Mouse (Mus musculus) MEL (cell line): ENCODE measurements at regions not wholly inside any gene's neighbourhood (a gene's known extent, or its start where the extent isn't known, plus 50 kb on each side); places are given as distances from the start of the nearest gene placed in this dataset.
A peak's percentile ranks its signal among the peaks of the same experiment; 100 is the strongest.

Experiments
- DNase-seq: peaks from one replicate; pipeline ENCODE4 v3.0.0; 2011; ENCODE audit warnings: low read depth, low spot score
- H3K27ac ChIP-seq: 2 replicates; pipeline ENCODE4 v1.5.1; 2012; ENCODE audit warnings: low read depth, mild to moderate bottlenecking, control low read depth, low read length, moderate library complexity; ENCODE audit not compliant: control insufficient read depth
- H3K27me3 ChIP-seq, 2 experiments: fragments of 150-350 bp in 1 of 2; sonication (generic) in 1 of 2; 2 replicates each; pipeline ENCODE4 v1.6.1; 2012; ENCODE audit warnings: low read length in 2 of 2, mild to moderate bottlenecking in 2 of 2, improper control_type of control experiment in 1 of 2, moderate library complexity in 1 of 2; ENCODE audit not compliant: insufficient read depth in 2 of 2, control insufficient read depth in 1 of 2
- H3K36me3 ChIP-seq, 2 experiments: 2 replicates each; pipeline ENCODE4 v1.6.1; 2012 to 2014; ENCODE audit warnings: low read length in 2 of 2, improper control_type of control experiment in 1 of 2, inconsistent platforms in 1 of 2, mild to moderate bottlenecking in 1 of 2; ENCODE audit not compliant: insufficient read depth in 2 of 2, control insufficient read depth in 1 of 2
- H3K4me1 ChIP-seq, 2 experiments: fragments of 150-350 bp in 1 of 2; sonication (generic) in 1 of 2; 2 replicates each; pipeline ENCODE4 v1.6.1; 2012; ENCODE audit warnings: low read length in 2 of 2, improper control_type of control experiment in 1 of 2, mild to moderate bottlenecking in 1 of 2; ENCODE audit not compliant: insufficient read depth in 2 of 2, control insufficient read depth in 1 of 2
- H3K4me3 ChIP-seq, 2 experiments: fragments of 150-350 bp in 1 of 2; sonication (generic) in 1 of 2; 2 replicates each; pipeline ENCODE4 v1.5.1; 2012; ENCODE audit warnings: low read depth in 2 of 2, low read length in 2 of 2, mild to moderate bottlenecking in 2 of 2, moderate library complexity in 2 of 2, control low read depth in 1 of 2, improper control_type of control experiment in 1 of 2; ENCODE audit not compliant: control insufficient read depth in 1 of 2, insufficient read depth in 1 of 2
- H3K79me2 ChIP-seq: 2 replicates; pipeline ENCODE4 v1.6.1; 2012; ENCODE audit warnings: mild to moderate bottlenecking, low read length, moderate library complexity; ENCODE audit not compliant: control insufficient read depth, poor library complexity, insufficient read depth
- H3K9ac ChIP-seq: 2 replicates; pipeline ENCODE4 v1.6.1; 2012; ENCODE audit warnings: low read depth, mild to moderate bottlenecking, control low read depth, low read length, moderate library complexity; ENCODE audit not compliant: control insufficient read depth, poor library complexity, severe bottlenecking
- H3K9me3 ChIP-seq: fragments of 150-350 bp; sonication (generic); replicated peaks from 2 replicates; pipeline ENCODE4 v1.6.1; 2012; ENCODE audit warnings: mild to moderate bottlenecking, low read length, improper control_type of control experiment, moderate library complexity; ENCODE audit not compliant: insufficient read depth
- BHLHE40 ChIP-seq: IDR thresholded peaks from 2 replicates; pipeline ENCODE4 v1.6.1; 2012; ENCODE audit warnings: low read depth, mild to moderate bottlenecking, inconsistent platforms, low read length, improper control_type of control experiment, borderline replicate concordance
- CHD1 ChIP-seq: IDR thresholded peaks from 2 replicates; pipeline ENCODE4 v1.6.1; 2012; ENCODE audit warnings: low read depth, mild to moderate bottlenecking, inconsistent platforms, low read length, improper control_type of control experiment
- E2F4 ChIP-seq: IDR thresholded peaks from 2 replicates; pipeline ENCODE4 v1.6.1; 2011; ENCODE audit warnings: low read depth, low read length, improper control_type of control experiment, borderline replicate concordance
- EP300 ChIP-seq, 2 experiments: IDR thresholded peaks; 2 replicates each; pipeline ENCODE4 v1.6.1; 2011; ENCODE audit warnings: improper control_type of control experiment in 2 of 2, low read length in 2 of 2, low read depth in 1 of 2, mild to moderate bottlenecking in 1 of 2
- ETS1 ChIP-seq: IDR thresholded peaks from 2 replicates; pipeline ENCODE4 v1.6.1; 2012; ENCODE audit warnings: low read depth, mild to moderate bottlenecking, inconsistent platforms, low read length, improper control_type of control experiment, moderate library complexity
- GABPA ChIP-seq: IDR thresholded peaks from 2 replicates; pipeline ENCODE4 v1.6.1; 2012; ENCODE audit warnings: low read depth, mild to moderate bottlenecking, inconsistent platforms, low read length, improper control_type of control experiment, moderate library complexity
- GATA1 ChIP-seq: IDR thresholded peaks from 2 replicates; pipeline ENCODE4 v1.6.1; 2011; ENCODE audit warnings: low read depth, low read length, improper control_type of control experiment
- HCFC1 ChIP-seq: IDR thresholded peaks from 2 replicates; pipeline ENCODE4 v1.6.1; 2012; ENCODE audit warnings: low read depth, mild to moderate bottlenecking, inconsistent platforms, low read length, improper control_type of control experiment, moderate library complexity
- KAT2A ChIP-seq: conservative IDR thresholded peaks from 2 replicates; pipeline ENCODE4 v1.6.1; 2012; ENCODE audit warnings: low read depth, low read length, improper control_type of control experiment, inconsistent platforms
- MAFK ChIP-seq: IDR thresholded peaks from 2 replicates; pipeline ENCODE4 v1.6.1; 2011; ENCODE audit warnings: low read depth, mild to moderate bottlenecking, low read length, improper control_type of control experiment, borderline replicate concordance
- MAX ChIP-seq: IDR thresholded peaks from 2 replicates; pipeline ENCODE4 v1.6.1; 2011; ENCODE audit warnings: low read length, improper control_type of control experiment
- MEF2A ChIP-seq: IDR thresholded peaks from 2 replicates; pipeline ENCODE4 v1.6.1; 2014; ENCODE audit warnings: low read depth, mild to moderate bottlenecking, inconsistent platforms, low read length, improper control_type of control experiment; ENCODE audit not compliant: poor library complexity, insufficient replicate concordance, severe bottlenecking; ENCODE audit errors: extremely low read depth
- MXI1 ChIP-seq: IDR thresholded peaks from 2 replicates; pipeline ENCODE4 v1.6.1; 2011; ENCODE audit warnings: mild to moderate bottlenecking, low read depth, low read length, improper control_type of control experiment
- MYB ChIP-seq: IDR thresholded peaks from 2 replicates; pipeline ENCODE4 v1.6.1; 2011; ENCODE audit warnings: mild to moderate bottlenecking, low read depth, low read length, improper control_type of control experiment
- MYC ChIP-seq: IDR thresholded peaks from 2 replicates; pipeline ENCODE4 v1.6.1; 2011; ENCODE audit warnings: low read depth, mild to moderate bottlenecking, low read length, improper control_type of control experiment, moderate library complexity
- NELFE ChIP-seq: IDR thresholded peaks from 2 replicates; pipeline ENCODE4 v1.6.1; 2011; ENCODE audit warnings: low read depth, low read length, improper control_type of control experiment
- NRF1 ChIP-seq: IDR thresholded peaks from 2 replicates; pipeline ENCODE4 v1.6.1; 2014; ENCODE audit warnings: low read depth, mild to moderate bottlenecking, inconsistent platforms, low read length, improper control_type of control experiment, moderate library complexity; ENCODE audit not compliant: poor library complexity, insufficient read depth, severe bottlenecking
- POLR2A ChIP-seq, 2 experiments: IDR thresholded peaks; 2 replicates each; pipeline ENCODE4 v1.6.1; 2011 to 2012; ENCODE audit warnings: low read length in 2 of 2, mild to moderate bottlenecking in 2 of 2, control low read depth in 1 of 2, improper control_type of control experiment in 1 of 2, low read depth in 1 of 2, moderate library complexity in 1 of 2; ENCODE audit not compliant: control insufficient read depth in 1 of 2, insufficient read depth in 1 of 2, poor library complexity in 1 of 2
- POLR2AphosphoS2 ChIP-seq: IDR thresholded peaks from 2 replicates; pipeline ENCODE4 v1.6.1; 2011; ENCODE audit warnings: low read length, improper control_type of control experiment
- POLR2AphosphoS5 ChIP-seq: IDR thresholded peaks from 2 replicates; pipeline ENCODE4 v1.6.1; 2012; ENCODE audit warnings: low read depth, borderline replicate concordance, mild to moderate bottlenecking, inconsistent platforms, low read length, moderate library complexity, mixed read lengths
- SIN3A ChIP-seq: IDR thresholded peaks from 2 replicates; pipeline ENCODE4 v1.6.1; 2012; ENCODE audit warnings: low read length, improper control_type of control experiment, inconsistent platforms
- SMC3 ChIP-seq: IDR thresholded peaks from 2 replicates; pipeline ENCODE4 v1.6.1; 2011; ENCODE audit warnings: low read depth, low read length, improper control_type of control experiment
- TAL1 ChIP-seq: IDR thresholded peaks from 2 replicates; pipeline ENCODE4 v1.6.1; 2012; ENCODE audit warnings: mild to moderate bottlenecking, inconsistent platforms, low read length, moderate library complexity, mixed read lengths
- TBP ChIP-seq: IDR thresholded peaks from 2 replicates; pipeline ENCODE4 v1.8.0; 2011; ENCODE audit warnings: low read depth, low read length, improper control_type of control experiment
- TCF12 ChIP-seq: IDR thresholded peaks from 2 replicates; pipeline ENCODE4 v1.6.1; 2014; ENCODE audit warnings: low read depth, mild to moderate bottlenecking, inconsistent platforms, low read length, improper control_type of control experiment, moderate library complexity
- UBTF ChIP-seq: IDR thresholded peaks from 2 replicates; pipeline ENCODE4 v1.6.1; 2012; ENCODE audit warnings: low read depth, mild to moderate bottlenecking, inconsistent platforms, low read length, improper control_type of control experiment, moderate library complexity, borderline replicate concordance; ENCODE audit not compliant: insufficient read depth
- USF1 ChIP-seq: IDR thresholded peaks from 2 replicates; pipeline ENCODE4 v1.6.1; 2014; ENCODE audit warnings: low read depth, mild to moderate bottlenecking, inconsistent platforms, low read length, improper control_type of control experiment, moderate library complexity
- USF2 ChIP-seq, 2 experiments: IDR thresholded peaks; 2 replicates each; pipeline ENCODE4 v1.6.1; 2011 to 2012; ENCODE audit warnings: improper control_type of control experiment in 2 of 2, low read length in 2 of 2, borderline replicate concordance in 1 of 2, inconsistent platforms in 1 of 2, low read depth in 1 of 2, mild to moderate bottlenecking in 1 of 2; ENCODE audit not compliant: insufficient read depth in 1 of 2
- ZC3H11A ChIP-seq: IDR thresholded peaks from 2 replicates; pipeline ENCODE4 v1.6.1; 2012; ENCODE audit warnings: low read depth, mild to moderate bottlenecking, inconsistent platforms, low read length, improper control_type of control experiment
- ZMIZ1 ChIP-seq: IDR thresholded peaks from 2 replicates; pipeline ENCODE4 v1.6.1; 2012; ENCODE audit warnings: low read depth, mild to moderate bottlenecking, inconsistent platforms, low read length, improper control_type of control experiment, moderate library complexity
- ZNF384 ChIP-seq: IDR thresholded peaks from 2 replicates; pipeline ENCODE4 v1.6.1; 2012; ENCODE audit warnings: low read depth, mild to moderate bottlenecking, inconsistent platforms, low read length, improper control_type of control experiment

DNA sequence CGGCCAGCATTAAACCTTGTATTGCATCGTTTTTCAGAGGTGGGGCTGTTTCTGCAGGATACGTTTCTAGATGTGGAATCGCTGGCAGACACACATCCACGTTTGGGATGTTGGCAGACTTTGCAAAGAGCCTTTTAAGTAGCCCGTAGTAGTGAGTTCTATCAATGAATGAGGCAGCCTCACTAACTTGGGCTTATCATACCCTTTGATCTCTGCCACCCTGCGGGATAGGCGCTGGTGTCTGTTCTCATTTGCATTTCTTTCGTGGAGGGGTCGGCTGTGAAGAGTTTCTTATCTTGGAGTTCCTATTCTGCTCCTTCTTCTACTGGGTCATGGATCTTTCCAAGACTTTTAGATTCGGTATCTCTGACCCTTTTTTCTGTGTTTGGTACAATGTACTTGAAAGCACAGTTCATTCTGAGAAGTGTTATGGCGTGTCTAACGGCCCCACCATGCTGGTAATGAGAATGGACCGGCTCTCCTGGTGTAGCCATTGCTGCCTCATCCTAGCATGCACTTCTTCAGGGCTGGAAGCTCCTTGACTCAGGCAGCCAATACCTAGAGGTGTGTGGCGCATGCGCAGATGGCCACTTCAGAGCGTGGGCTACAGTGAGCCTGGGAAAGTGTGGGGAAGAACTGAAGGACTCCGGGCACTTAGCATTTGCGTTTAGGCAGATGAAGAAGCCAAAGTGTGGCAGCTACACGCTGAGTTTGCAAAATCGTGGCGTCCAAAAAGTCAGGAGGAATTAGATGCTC is 158.1 kb upstream of the Mrps10 start:
- Histone ChIP-seq H3K27ac (peak overlapping the region; percentile 73), H3K9me3 (no peaks in the 10 kb centered on the region), H3K4me1 (peaks cover 6 to 25% of the 10 kb centered on the region in 2 experiments), H3K9ac (peak overlapping the region; percentile 51), H3K36me3 (peaks cover 0 to 10% of the 10 kb centered on the region in 2 experiments; a peak in 2 of 4 replicates), H3K79me2 (no peaks in the 10 kb centered on the region), H3K27me3 (no peaks in the 10 kb centered on the region), H3K4me3 (peak overlapping the region; percentile 27 to 31)
- DNase-seq, result peak; percentile 89
- peak; percentile 82 for TF ChIP-seq NRF1
- no peak for TF ChIP-seq USF2 (IDR thresholded peaks at IDR 0.05; ENCODE audit: borderline replicate concordance in 1 of 2, insufficient read depth in 1 of 2, low read depth in 1 of 2, low read length in 2 of 2)
- no peak for TF ChIP-seq GABPA
- TF ChIP-seq ZMIZ1, result peak; percentile 50; the same call in 1 of the 2 replicates
- peak in 1 of 2 experiments; percentile 19; a peak in 1 of 4 replicates for TF ChIP-seq EP300 (IDR thresholded peaks at IDR 0.05; ENCODE audit: low read depth in 1 of 2, low read length in 2 of 2)
- TF ChIP-seq MYB, result no peak
- no peak for TF ChIP-seq TAL1
- no peak for TF ChIP-seq MAFK
- peak; percentile 78 for TF ChIP-seq POLR2AphosphoS2
- TF ChIP-seq MAX, result peak; percentile 59; the same call in 1 of the 2 replicates
- TF ChIP-seq SIN3A, result 0 out of 2 replicates have a peak, but pooled peaks have one; percentile 24
- TF ChIP-seq ZNF384, result no peak
- no peak for TF ChIP-seq SMC3
- no peak for TF ChIP-seq E2F4
- 0 out of 2 replicates have a peak, but pooled peaks have one; percentile 34 for TF ChIP-seq MYC
- TF ChIP-seq ZC3H11A, result no peak
- no peak for TF ChIP-seq CHD1
- no peak for TF ChIP-seq BHLHE40
- no peak for TF ChIP-seq USF1
- TF ChIP-seq MXI1, result no peak; the same call in 1 of the 2 replicates
- no peak for TF ChIP-seq POLR2AphosphoS5
- TF ChIP-seq MEF2A, result no peak
- no peak for TF ChIP-seq UBTF
- no peak for TF ChIP-seq HCFC1
- peak; percentile 95 for TF ChIP-seq GATA1
- peak; percentile 18 for TF ChIP-seq ETS1
- no peak for TF ChIP-seq KAT2A
- peak in 1 of 2 experiments; percentile 74; a peak in 1 of 4 replicates for TF ChIP-seq POLR2A (IDR thresholded peaks at IDR 0.05; ENCODE audit: control insufficient read depth in 1 of 2, insufficient read depth in 1 of 2, low read depth in 1 of 2, low read length in 2 of 2, poor library complexity in 1 of 2)
- TF ChIP-seq TBP, result peak; percentile 20; the same call in 1 of the 2 replicates
- TF ChIP-seq NELFE, result peak; percentile 62
- TF ChIP-seq TCF12, result peak; percentile 47
